Mouse (Mus musculus) right cerebral cortex, adult 18-20 months (tissue): ENCODE results near the gene Ano6.

Experiments used
- DNase-seq: peaks from one replicate; pipeline ENCODE4 v3.0.0; 2022; ENCODE audit warnings: mixed read lengths

Gene Ano6

DNA sequence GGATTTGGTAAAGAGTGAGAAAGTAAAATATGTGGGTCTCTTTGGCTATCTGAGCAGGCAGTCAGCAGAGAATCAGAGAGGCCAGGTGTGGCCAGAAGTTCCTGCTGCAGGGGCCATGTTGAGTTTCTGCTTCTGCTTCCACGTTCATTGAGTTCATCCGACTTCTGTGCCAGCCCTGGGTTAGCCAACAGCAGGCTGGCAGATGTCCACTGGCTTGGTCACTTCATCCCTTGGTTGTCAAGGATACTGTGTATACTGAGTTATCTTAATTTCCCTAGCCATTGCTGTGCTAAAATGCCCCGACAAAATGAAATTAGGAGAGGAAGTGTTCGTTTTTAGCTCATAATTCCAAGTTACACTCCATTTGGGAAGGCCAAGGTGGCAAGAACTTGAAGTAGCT is 21.1 kb upstream of the Ano6 start:
- DNase-seq = no peak

- no peak for DNase-seq
Observed at GRCm38 (mm10) chr15:95770307-95770706, 20.3 kb upstream of the Ano6 start.

GRCm38 (mm10) chr15:95772374-95772773 is 18.3 kb upstream of the Ano6 start:
- DNase-seq = no peak

DNA sequence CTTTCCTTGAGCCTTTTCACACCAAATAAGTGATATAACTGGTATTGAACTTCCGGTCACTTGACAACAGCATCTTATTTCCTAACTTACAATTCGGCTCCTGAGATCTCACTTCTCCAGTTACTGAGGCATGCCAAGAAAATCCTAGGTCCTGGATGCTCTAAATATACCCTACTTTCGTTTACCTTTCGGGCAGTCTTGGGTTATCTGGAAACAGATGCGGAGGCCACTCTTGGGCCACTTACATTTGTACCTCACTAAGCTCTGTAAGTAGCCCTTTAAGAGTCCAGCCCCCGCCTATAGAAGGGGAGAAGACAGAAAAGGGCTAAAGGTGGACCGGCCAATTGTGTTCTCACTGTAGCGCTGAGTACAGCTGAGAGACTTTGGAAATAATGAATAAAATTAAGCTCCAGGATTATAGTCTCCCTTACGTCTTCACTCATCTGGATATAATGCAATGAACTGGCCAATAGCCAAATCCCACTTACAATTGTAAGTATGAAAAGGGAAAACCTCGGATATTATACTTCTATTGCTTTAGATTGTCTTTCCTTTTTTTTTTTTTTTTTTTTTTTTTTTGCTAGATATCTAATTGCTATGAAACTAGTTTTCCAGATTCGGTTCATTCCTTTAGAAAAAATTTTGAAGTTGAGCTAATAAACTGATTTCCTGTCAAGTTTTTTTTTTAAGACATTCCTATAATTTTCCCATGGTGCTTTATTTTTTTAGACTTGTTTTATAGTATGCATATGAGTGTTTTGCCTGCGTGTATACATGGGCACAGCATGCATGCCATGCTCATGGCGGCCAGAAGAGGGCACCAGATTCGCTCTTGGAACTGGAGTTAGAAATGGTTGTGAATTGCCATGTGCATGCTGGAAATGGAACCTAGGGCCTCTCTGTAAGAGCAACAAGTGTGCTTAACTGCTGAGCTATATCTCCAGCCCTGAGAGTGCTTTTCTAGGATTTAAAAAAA is 17.5 kb upstream of the Ano6 start:
- peak; percentile 28 for DNase-seq

GRCm38 (mm10) chr15:95774197-95774596 is 16.4 kb upstream of the Ano6 start:
- DNase-seq = no peak

DNA sequence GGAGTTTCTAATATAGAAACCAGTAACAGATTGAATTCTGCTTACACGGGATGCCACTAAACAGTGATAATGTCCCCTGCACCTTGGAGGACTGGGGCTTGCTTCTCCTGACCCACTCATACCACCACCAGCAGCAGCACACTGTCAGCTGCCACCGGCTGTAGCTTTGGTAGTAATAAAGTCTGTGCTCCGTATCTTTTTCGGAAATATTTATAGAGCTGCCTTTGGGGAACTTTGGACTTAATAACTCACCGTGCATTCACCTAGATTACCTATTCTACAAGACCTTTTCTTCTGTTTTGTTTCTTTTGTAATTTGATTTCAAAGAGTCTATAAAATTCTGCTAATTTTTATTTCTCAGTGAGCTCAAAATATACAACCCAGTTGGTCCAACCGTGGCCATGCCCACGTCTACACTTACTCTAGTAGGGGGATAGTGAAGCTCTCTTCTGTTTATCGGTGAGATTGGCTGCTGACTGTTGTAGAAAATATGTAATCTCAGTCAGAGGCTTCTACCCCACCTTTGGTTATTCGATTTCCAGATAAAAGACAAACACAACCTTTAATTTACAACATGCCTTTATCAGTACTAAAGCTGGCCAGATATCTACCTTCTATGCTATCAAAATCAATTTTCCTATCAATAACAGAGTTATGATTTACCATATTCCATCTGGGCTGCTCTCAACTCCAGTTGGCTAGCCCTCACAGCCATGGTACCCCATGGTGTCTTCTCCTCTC is 15.8 kb upstream of the Ano6 start:
- no peak for DNase-seq

GRCm38 (mm10) chr15:95777743-95778142 is 12.9 kb upstream of the Ano6 start:
- no peak for DNase-seq

- DNase-seq = no peak
Observed at GRCm38 (mm10) chr15:95778710-95779109, 11.9 kb upstream of the Ano6 start.

DNA sequence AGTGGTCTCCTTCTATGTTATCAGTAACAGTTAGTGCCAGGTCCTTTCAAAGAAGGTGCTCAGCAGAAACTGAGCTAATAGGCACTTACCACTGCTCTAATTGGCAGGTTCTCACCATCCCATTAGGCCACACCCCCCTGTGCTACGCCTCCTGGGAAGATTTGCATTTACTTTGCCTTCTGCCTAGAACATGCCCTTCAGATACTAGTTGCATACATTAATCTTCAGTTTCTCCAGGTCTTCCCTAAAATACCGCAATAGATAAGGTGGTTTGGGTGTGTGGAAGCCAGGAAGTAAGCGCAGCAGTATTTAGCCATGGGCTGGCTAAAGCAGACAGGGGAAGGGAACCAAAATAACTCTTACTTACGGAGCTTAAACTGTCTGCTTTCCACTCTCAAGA is 4.0 kb upstream of the Ano6 start:
- DNase-seq = no peak

GRCm38 (mm10) chr15:95787578-95787977 is 3.1 kb upstream of the Ano6 start:
- DNase-seq = no peak

- DNase-seq = peak; percentile 38
Observed at GRCm38 (mm10) chr15:95789562-95790528, 798 bp upstream of the Ano6 start.

DNA sequence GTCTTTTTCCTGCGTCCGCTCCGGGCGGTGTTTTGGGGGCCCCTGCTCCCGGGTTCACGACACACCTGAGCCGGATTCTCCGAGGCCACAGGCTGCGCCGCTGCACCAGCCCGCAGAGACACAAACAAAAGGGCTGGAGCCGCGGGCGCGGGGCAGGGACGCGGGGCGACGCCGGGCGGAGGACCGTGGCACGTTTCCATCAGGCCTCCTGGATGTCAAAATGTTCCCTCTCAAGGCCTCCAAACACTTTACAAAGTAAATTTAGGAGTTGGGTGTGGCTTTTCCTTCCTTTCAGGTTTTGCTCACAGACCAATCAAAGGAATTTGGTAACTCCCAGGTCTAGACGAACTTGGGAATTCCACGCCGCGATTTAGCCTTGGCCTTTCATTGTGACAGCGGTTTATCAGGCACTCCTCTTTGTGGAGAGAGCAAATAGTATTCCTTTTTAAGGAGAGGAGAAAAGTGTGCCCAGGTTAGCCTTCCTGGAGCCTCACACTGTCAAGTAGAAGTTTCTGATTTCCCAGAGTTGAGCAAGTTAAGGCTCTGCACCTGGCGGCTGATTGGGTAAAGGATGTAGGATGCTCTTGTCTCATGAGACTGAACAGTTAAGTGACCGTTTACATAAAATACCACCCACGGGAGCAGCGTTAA is 623 bp downstream of the Ano6 start:
- DNase-seq = no peak

GRCm38 (mm10) chr15:95791855-95792254 is 1.2 kb downstream of the Ano6 start:
- no peak for DNase-seq

DNA sequence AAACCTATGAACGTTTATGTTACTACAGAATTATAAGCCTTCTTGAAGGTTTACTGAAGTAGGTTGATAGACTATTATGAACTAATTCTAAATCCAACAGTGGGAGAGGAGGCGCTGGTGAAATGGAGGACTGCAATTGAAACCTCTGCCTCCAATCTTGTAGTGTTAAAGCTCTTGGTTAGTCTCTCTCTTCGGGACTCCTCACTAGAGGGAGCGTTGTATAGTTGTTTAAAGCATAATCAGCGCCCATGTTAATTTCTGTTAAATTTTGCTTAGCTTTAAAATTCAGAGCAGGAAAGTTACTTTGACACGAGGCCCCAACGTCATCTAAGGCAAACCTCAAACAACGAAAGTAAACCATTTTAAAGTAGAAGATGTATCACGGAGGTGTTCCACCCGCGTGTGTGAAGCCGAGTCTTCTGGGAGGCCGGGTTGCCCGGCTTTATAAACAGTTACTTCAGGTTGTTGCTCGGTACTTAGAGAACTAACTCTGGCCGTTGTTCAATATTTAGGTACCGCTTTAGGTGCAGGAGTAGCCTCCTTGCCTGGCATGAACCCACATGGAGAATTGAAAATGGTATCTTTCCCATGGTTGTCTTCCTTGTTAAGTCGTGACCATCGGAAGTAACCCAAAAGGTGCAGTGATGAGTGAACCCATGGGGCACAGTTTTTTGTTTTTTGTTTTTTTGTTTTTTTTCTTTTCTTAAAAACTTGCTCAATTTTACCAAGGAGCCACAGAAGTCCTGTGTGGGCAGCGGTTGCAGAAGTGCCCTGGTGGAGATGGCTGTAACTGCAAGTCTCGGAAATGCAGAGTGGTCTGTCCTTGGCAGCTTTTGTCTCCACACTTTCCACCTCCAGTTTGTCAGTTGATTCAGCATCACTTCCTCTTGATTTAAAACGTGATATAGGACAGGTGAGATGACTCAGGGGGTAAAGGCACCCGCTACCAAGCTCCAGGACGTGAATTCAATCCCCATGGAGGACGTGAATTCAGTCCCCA is 1.9 kb downstream of the Ano6 start:
- no peak for DNase-seq

DNA sequence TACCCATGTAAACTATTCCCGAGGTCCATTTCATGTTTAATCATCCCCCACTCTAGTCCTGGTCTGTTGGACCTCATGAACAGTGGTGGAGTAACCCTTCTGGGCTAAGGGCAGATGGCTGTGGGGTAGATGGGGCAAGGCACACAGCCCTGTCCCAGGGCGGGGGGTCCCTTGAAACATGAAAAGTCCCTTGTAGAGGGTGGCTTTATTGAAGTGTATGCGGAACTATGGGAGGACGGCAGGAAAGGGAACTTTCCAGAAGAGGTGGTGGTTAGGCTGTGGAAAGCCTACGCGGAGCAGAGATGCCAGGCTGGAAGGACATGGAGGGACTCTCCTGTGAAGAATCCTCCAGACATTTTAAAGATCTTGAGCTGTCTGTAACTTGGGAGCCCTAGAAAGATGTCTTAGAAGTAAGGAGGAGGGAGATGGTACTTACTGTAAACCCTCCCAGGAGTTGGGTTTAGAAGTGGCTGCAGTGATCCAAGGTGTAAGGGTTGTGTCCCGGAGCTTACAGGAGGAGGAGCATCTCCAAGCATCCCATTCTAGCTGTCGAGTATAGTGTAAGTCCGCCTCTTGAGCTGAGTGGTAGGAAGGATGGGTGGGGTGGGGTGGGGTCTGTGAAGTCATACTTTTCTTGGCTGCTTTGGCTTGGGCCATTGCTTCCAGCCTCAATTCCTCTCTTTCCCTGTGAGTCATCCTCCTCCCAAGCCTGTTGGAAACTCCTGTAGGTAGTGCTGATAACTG is 3.3 kb downstream of the Ano6 start:
- DNase-seq = no peak

GRCm38 (mm10) chr15:95794611-95795565 is 4.2 kb downstream of the Ano6 start:
- no peak for DNase-seq

- DNase-seq = no peak
Observed at GRCm38 (mm10) chr15:95796062-95796461, 5.4 kb downstream of the Ano6 start.

DNA sequence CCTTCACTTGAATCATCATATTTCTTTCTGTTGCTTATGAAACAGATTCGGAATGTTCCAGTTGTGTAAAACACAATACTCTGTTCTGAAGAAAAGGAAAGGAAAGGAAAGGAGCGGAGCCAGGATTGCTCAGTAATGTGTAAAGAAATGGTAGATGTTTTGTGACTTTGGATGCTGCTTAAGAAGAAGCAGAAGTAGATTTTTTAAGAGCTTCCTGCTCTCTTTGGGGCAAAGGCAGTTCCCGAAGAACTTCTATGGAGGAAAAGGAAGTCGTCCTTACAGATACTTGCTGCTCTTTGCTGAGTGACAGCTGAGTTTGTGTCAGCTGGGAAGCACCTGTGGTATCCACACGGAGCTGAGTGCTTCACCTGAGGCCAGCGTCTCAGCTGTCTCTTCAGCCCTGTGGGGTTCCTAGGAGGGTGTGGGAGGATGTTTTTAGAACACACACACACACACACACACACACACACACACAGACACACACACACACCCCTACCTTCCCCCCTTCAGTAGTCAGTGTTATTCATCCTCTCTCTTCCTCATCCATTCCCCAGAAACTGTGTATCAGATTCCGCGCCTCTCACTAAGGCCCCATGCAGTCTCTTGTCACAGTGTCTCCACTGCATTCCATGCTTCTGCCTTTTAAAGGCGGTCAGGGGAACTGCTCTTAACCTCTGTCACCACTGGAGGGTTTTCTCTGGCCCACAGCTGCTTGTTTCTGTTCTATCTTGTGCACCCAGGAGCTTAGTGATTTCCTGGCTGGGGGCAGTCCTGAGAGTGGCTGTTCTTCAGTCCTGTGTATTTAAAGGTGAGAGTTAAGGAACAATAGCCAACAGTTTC is 6.7 kb downstream of the Ano6 start:
- DNase-seq = no peak
